8 mouse cellular contexts compared by ENCODE assay signal in genomic region chr5:73338832-73339163, GRCm38 (mm10). TPM values are rescaled to one million over a fixed set of nuclear protein-coding genes. Genes with fewer than 3 reads are reported as not detected.
DNase-seq lines count a peak whose midpoint lies in the region; ATAC-seq lines count a peak whose summit lies in the region.

No protein-coding gene starts in this region.

- no peak for DNase-seq in kidney, adult 9 months
- peak; percentile 51 for DNase-seq in hindbrain, embryonic 11.5 days (ENCODE audit: low spot score)
- no peak for DNase-seq in layer of hippocampus, postnatal 36 days
- DNase-seq in frontal cortex, postnatal 36 days (ENCODE audit: low spot score in 2 of 2) = no peak
- DNase-seq in right cerebral cortex, adult 2 months (ENCODE audit: low spot score in 2 of 2) = no peak

- peak overlapping the region; percentile 96 for H3K4me2 ChIP-seq in kidney, embryonic 15.5 days
- peak overlapping the region; percentile 83 for H3K4me2 ChIP-seq in hindbrain, embryonic 11.5 days (replicated peaks; ENCODE audit: low read depth, low read length)
- peak overlapping the region; percentile 71 for H3K4me2 ChIP-seq in midbrain, embryonic 13.5 days (replicated peaks)

- H3K4me1 ChIP-seq in kidney, embryonic 15.5 days = peaks cover 12% of the 10 kb centered on the region
- H3K4me1 ChIP-seq in hindbrain, embryonic 11.5 days (replicated peaks; ENCODE audit: control insufficient read depth, insufficient read depth, low read length) = no peaks in the 10 kb centered on the region
- H3K4me1 ChIP-seq in midbrain, embryonic 13.5 days (replicated peaks) = peaks cover 26% of the 10 kb centered on the region

- H3K9ac ChIP-seq in kidney, embryonic 15.5 days = peak overlapping the region; percentile 66; the same call in 1 of the 2 replicates
- H3K9ac ChIP-seq in hindbrain, embryonic 11.5 days (ENCODE audit: low read depth, low read length) = peak overlapping the region; percentile 83
- H3K9ac ChIP-seq in midbrain, embryonic 13.5 days (replicated peaks) = peak overlapping the region; percentile 78

- no peaks in the 10 kb centered on the region for H3K36me3 ChIP-seq in kidney, embryonic 15.5 days
- H3K36me3 ChIP-seq in hindbrain, embryonic 11.5 days (ENCODE audit: control insufficient read depth, insufficient read depth, low read length) = no peaks in the 10 kb centered on the region
- H3K36me3 ChIP-seq in midbrain, embryonic 13.5 days = no peaks in the 10 kb centered on the region

- no peak for ATAC-seq in kidney, embryonic 15.5 days (replicated peaks; ENCODE audit: low FRiP score)
- peak; percentile 28 for ATAC-seq in common myeloid progenitor, adult 5-6 weeks (replicated peaks; ENCODE audit: low read depth, poor library complexity, severe bottlenecking)
- peak; percentile 72 for ATAC-seq in hindbrain, embryonic 11.5 days (ENCODE audit: low FRiP score)
- peak; percentile 65 for ATAC-seq in midbrain, embryonic 13.5 days

- H3K27me3 ChIP-seq in kidney, embryonic 15.5 days = peaks cover 15% of the 10 kb centered on the region; the same call in 1 of the 2 replicates
- H3K27me3 ChIP-seq in hindbrain, embryonic 11.5 days (ENCODE audit: control insufficient read depth, insufficient read depth, low read length) = no peaks in the 10 kb centered on the region
- H3K27me3 ChIP-seq in midbrain, embryonic 13.5 days = no peaks in the 10 kb centered on the region

- H3K4me3 ChIP-seq in kidney, embryonic 15.5 days (replicated peaks) = peak overlapping the region; percentile 62
- H3K4me3 ChIP-seq in hindbrain, embryonic 11.5 days (ENCODE audit: low read depth, low read length) = peak overlapping the region; percentile 52
- H3K4me3 ChIP-seq in midbrain, embryonic 13.5 days (replicated peaks) = peak overlapping the region; percentile 57

- no peaks in the 10 kb centered on the region for H3K9me3 ChIP-seq in kidney, embryonic 15.5 days (replicated peaks)
- no peaks in the 10 kb centered on the region for H3K9me3 ChIP-seq in hindbrain, embryonic 11.5 days (ENCODE audit: control insufficient read depth, low read length)
- H3K9me3 ChIP-seq in midbrain, embryonic 13.5 days = no peaks in the 10 kb centered on the region

- H3K27ac ChIP-seq in kidney, embryonic 15.5 days = no peak overlapping the region
- no peak overlapping the region for H3K27ac ChIP-seq in hindbrain, embryonic 11.5 days (ENCODE audit: low read depth, low read length)
- peak overlapping the region; percentile 77 for H3K27ac ChIP-seq in midbrain, embryonic 13.5 days

- 50% methylated on average over 14 of the region's 14 CpGs for WGBS in kidney, embryonic 15.5 days
- WGBS in hindbrain, embryonic 11.5 days = 48% methylated on average over 14 of the region's 14 CpGs
- WGBS in midbrain, embryonic 13.5 days = 38% methylated on average over 14 of the region's 14 CpGs

RNA-seq across cellular contexts. Expression of gene Ociad2, which starts 2.0 kb away (rescaled TPM):
- polyA plus RNA-seq in kidney, embryonic 15.5 days (2015; fragmentation: Nextera tagmentation; extraction: Ambion mirVana) = 11.4 and 12.4 TPM in 2 replicates
- 8.9 and 23.2 TPM in 2 replicates for total RNA-seq in common myeloid progenitor, adult 5-6 weeks (2017)
- 8.0 and 9.8 TPM in 2 replicates for polyA plus RNA-seq in hindbrain, embryonic 11.5 days (2014; fragmentation: Nextera tagmentation; extraction: Ambion mirVana)
- polyA plus RNA-seq in midbrain, embryonic 13.5 days (2015; fragmentation: Nextera tagmentation; extraction: Ambion mirVana) = 22.8 and 24.5 TPM in 2 replicates
- total RNA-seq in layer of hippocampus, postnatal 36 days (2021) = 100 to 1,000 TPM; 125 to 148 TPM

RNA-seq across cellular contexts. Expression of gene Ociad1, which starts 46.2 kb away (rescaled TPM):
- 237 and 247 TPM in 2 replicates for polyA plus RNA-seq in kidney, embryonic 15.5 days (2015; fragmentation: Nextera tagmentation; extraction: Ambion mirVana)
- 209 and 247 TPM in 2 replicates for total RNA-seq in common myeloid progenitor, adult 5-6 weeks (2017)
- polyA plus RNA-seq in hindbrain, embryonic 11.5 days (2014; fragmentation: Nextera tagmentation; extraction: Ambion mirVana) = 148 and 177 TPM in 2 replicates
- polyA plus RNA-seq in midbrain, embryonic 13.5 days (2015; fragmentation: Nextera tagmentation; extraction: Ambion mirVana) = 249 and 251 TPM in 2 replicates
- 100 to 1,000 TPM; 464 to 480 TPM for total RNA-seq in layer of hippocampus, postnatal 36 days (2021)
